Mouse (Mus musculus): ENCODE data around the gene Tomm40. TPM values are rescaled to one million over a fixed set of nuclear protein-coding genes. Genes with fewer than 3 reads are reported as not detected.
"Not testable (repeated sequence)": the region's sequence is repeated elsewhere in the genome, so short reads cannot be mapped to it uniquely, and the experiment has no call there.

Gene Tomm40
- polyA plus RNA-seq, 1 experiment from 2014 or later: 174 TPM

GRCm38 (mm10) chr7:19688101-19688500 is 27.1 kb downstream of the Tomm40 start:
- Histone ChIP-seq H3K4me3 (ENCODE audit: low read depth, low read length) (no peak overlapping the region), H3K4me1 (replicated peaks; ENCODE audit: control insufficient read depth, insufficient read depth, low read length) (no peaks in the 10 kb centered on the region; the same call in 1 of the 2 replicates), H3K9ac (ENCODE audit: low read length) (no peak overlapping the region), H3K36me3 (ENCODE audit: control insufficient read depth, insufficient read depth, low read length) (no peaks in the 10 kb centered on the region), H3K27me3 (replicated peaks; ENCODE audit: control insufficient read depth, insufficient read depth, low read length) (no peaks in the 10 kb centered on the region), H3K27ac (ENCODE audit: low read depth) (no peak overlapping the region), H3K4me2 (ENCODE audit: low read length) (no peak overlapping the region), H3K9me3 (ENCODE audit: control insufficient read depth, low read length) (no peaks in the 10 kb centered on the region)
- WGBS: 91% methylated on average over 10 of the region's 10 CpGs
- ATAC-seq (replicated peaks; ENCODE audit: low FRiP score, low TSS enrichment, low read depth) (no peak), DNase-seq (ENCODE audit: low spot score) (no peak)

GRCm38 (mm10) chr7:19686927-19687583 is 28.2 kb downstream of the Tomm40 start:
- not testable (repeated sequence) for ATAC-seq (replicated peaks; ENCODE audit: low FRiP score, low TSS enrichment, low read depth); H3K4me3 ChIP-seq (ENCODE audit: low read depth, low read length)

GRCm38 (mm10) chr7:19686521-19686920 is 28.7 kb downstream of the Tomm40 start:
- no peak overlapping the region for H3K4me2 ChIP-seq (ENCODE audit: low read length)
- no peak overlapping the region for H3K4me3 ChIP-seq (ENCODE audit: low read depth, low read length)
- H3K27ac ChIP-seq (ENCODE audit: low read depth): no peak overlapping the region
- H3K9me3 ChIP-seq (ENCODE audit: control insufficient read depth, low read length): no peaks in the 10 kb centered on the region
- no peaks in the 10 kb centered on the region for H3K4me1 ChIP-seq (replicated peaks; ENCODE audit: control insufficient read depth, insufficient read depth, low read length)
- H3K36me3 ChIP-seq (ENCODE audit: control insufficient read depth, insufficient read depth, low read length): no peaks in the 10 kb centered on the region
- H3K9ac ChIP-seq (ENCODE audit: low read length): no peak overlapping the region
- 79% methylated on average over 6 of the region's 6 CpGs for WGBS
- no peak for DNase-seq (ENCODE audit: low spot score)
- ATAC-seq (replicated peaks; ENCODE audit: low FRiP score, low TSS enrichment, low read depth): no peak
- H3K27me3 ChIP-seq (replicated peaks; ENCODE audit: control insufficient read depth, insufficient read depth, low read length): no peaks in the 10 kb centered on the region

More at GRCm38 (mm10) chr7:19686927-19687583, 28.2 kb downstream of the Tomm40 start:
- not testable (repeated sequence) for H3K36me3 ChIP-seq (ENCODE audit: control insufficient read depth, insufficient read depth, low read length); H3K4me2 ChIP-seq (ENCODE audit: low read length); H3K4me1 ChIP-seq (replicated peaks; ENCODE audit: control insufficient read depth, insufficient read depth, low read length); H3K9ac ChIP-seq (ENCODE audit: low read length); H3K9me3 ChIP-seq (ENCODE audit: control insufficient read depth, low read length); H3K27me3 ChIP-seq (replicated peaks; ENCODE audit: control insufficient read depth, insufficient read depth, low read length); H3K27ac ChIP-seq (ENCODE audit: low read depth); DNase-seq (ENCODE audit: low spot score)
- WGBS: 74% methylated on average over 8 of the region's 8 CpGs

GRCm38 (mm10) chr7:19685374-19685773 is 29.9 kb downstream of the Tomm40 start:
- no peak overlapping the region for H3K9ac ChIP-seq (ENCODE audit: low read length)
- WGBS: 50% methylated on average over 4 of the region's 4 CpGs

GRCm38 (mm10) chr7:19683771-19684201 is 31.5 kb downstream of the Tomm40 start:
- ATAC-seq (replicated peaks; ENCODE audit: low FRiP score, low TSS enrichment, low read depth) (no peak), DNase-seq (ENCODE audit: low spot score) (no peak)
- H3K36me3 ChIP-seq (ENCODE audit: control insufficient read depth, insufficient read depth, low read length): no peaks in the 10 kb centered on the region
- H3K9ac ChIP-seq (ENCODE audit: low read length): no peak overlapping the region
- H3K4me2 ChIP-seq (ENCODE audit: low read length): no peak overlapping the region
- H3K9me3 ChIP-seq (ENCODE audit: control insufficient read depth, low read length): no peaks in the 10 kb centered on the region
- no peaks in the 10 kb centered on the region for H3K4me1 ChIP-seq (replicated peaks; ENCODE audit: control insufficient read depth, insufficient read depth, low read length)
- no peaks in the 10 kb centered on the region for H3K27me3 ChIP-seq (replicated peaks; ENCODE audit: control insufficient read depth, insufficient read depth, low read length)
- 89% methylated on average over 6 of the region's 6 CpGs for WGBS
- H3K4me3 ChIP-seq (ENCODE audit: low read depth, low read length): no peak overlapping the region
- no peak overlapping the region for H3K27ac ChIP-seq (ENCODE audit: low read depth)

More at GRCm38 (mm10) chr7:19685374-19685773, 29.9 kb downstream of the Tomm40 start:
- Histone ChIP-seq H3K27me3 (replicated peaks; ENCODE audit: control insufficient read depth, insufficient read depth, low read length) (no peaks in the 10 kb centered on the region), H3K27ac (ENCODE audit: low read depth) (no peak overlapping the region), H3K4me3 (ENCODE audit: low read depth, low read length) (no peak overlapping the region), H3K36me3 (ENCODE audit: control insufficient read depth, insufficient read depth, low read length) (no peaks in the 10 kb centered on the region), H3K9me3 (ENCODE audit: control insufficient read depth, low read length) (no peaks in the 10 kb centered on the region), H3K4me1 (replicated peaks; ENCODE audit: control insufficient read depth, insufficient read depth, low read length) (no peaks in the 10 kb centered on the region), H3K4me2 (ENCODE audit: low read length) (no peak overlapping the region)
- ATAC-seq (replicated peaks; ENCODE audit: low FRiP score, low TSS enrichment, low read depth) (no peak), DNase-seq (ENCODE audit: low spot score) (no peak)

- no peak for ATAC-seq (replicated peaks; ENCODE audit: low FRiP score, low TSS enrichment, low read depth)
- Histone ChIP-seq H3K27me3 (replicated peaks; ENCODE audit: control insufficient read depth, insufficient read depth, low read length) (no peaks in the 10 kb centered on the region), H3K4me1 (replicated peaks; ENCODE audit: control insufficient read depth, insufficient read depth, low read length) (no peaks in the 10 kb centered on the region), H3K4me2 (ENCODE audit: low read length) (no peak overlapping the region), H3K36me3 (ENCODE audit: control insufficient read depth, insufficient read depth, low read length) (no peaks in the 10 kb centered on the region), H3K4me3 (ENCODE audit: low read depth, low read length) (no peak overlapping the region), H3K27ac (ENCODE audit: low read depth) (no peak overlapping the region), H3K9me3 (ENCODE audit: control insufficient read depth, low read length) (no peaks in the 10 kb centered on the region), H3K9ac (ENCODE audit: low read length) (no peak overlapping the region)
- 66% methylated on average over 3 of the region's 3 CpGs for WGBS
- DNase-seq (ENCODE audit: low spot score): no peak
Measured at GRCm38 (mm10) chr7:19682979-19683378, 32.3 kb downstream of the Tomm40 start.

GRCm38 (mm10) chr7:19681202-19681694 is 34.0 kb downstream of the Tomm40 start, which contains the start of the genes Gm44805 and Apoc4:
TSS of gene Gm44805 (minus strand) at chr7:19681423.
TSS of gene Apoc4 (minus strand) at chr7:19681479.
- H3K4me3 ChIP-seq (ENCODE audit: low read depth, low read length): no peak within 1 kb of the TSS
- DNase-seq (ENCODE audit: low spot score) (no peak), ATAC-seq (replicated peaks; ENCODE audit: low FRiP score, low TSS enrichment, low read depth) (no peak)
- no peaks in the 10 kb centered on the region for H3K27me3 ChIP-seq (replicated peaks; ENCODE audit: control insufficient read depth, insufficient read depth, low read length)
- 63% methylated on average over 8 of the region's 8 CpGs for WGBS
- H3K27ac ChIP-seq (ENCODE audit: low read depth): no peak within 1 kb of the TSS
- no peaks in the 10 kb centered on the region for H3K36me3 ChIP-seq (ENCODE audit: control insufficient read depth, insufficient read depth, low read length)
- H3K9ac ChIP-seq (ENCODE audit: low read length): no peak within 1 kb of the TSS
- H3K4me1 ChIP-seq (replicated peaks; ENCODE audit: control insufficient read depth, insufficient read depth, low read length): no peaks in the 10 kb centered on the region
- H3K4me2 ChIP-seq (ENCODE audit: low read length): no peak within 1 kb of the TSS
- no peaks in the 10 kb centered on the region for H3K9me3 ChIP-seq (ENCODE audit: control insufficient read depth, low read length)

GRCm38 (mm10) chr7:19680702-19681101 is 34.5 kb downstream of the Tomm40 start:
- no peak for ATAC-seq (replicated peaks; ENCODE audit: low FRiP score, low TSS enrichment, low read depth)
- H3K27ac ChIP-seq (ENCODE audit: low read depth): no peak overlapping the region

GRCm38 (mm10) chr7:19678901-19679300 is 36.3 kb downstream of the Tomm40 start:
- Histone ChIP-seq H3K27me3 (replicated peaks; ENCODE audit: control insufficient read depth, insufficient read depth, low read length) (no peaks in the 10 kb centered on the region), H3K4me3 (ENCODE audit: low read depth, low read length) (no peak overlapping the region), H3K4me1 (replicated peaks; ENCODE audit: control insufficient read depth, insufficient read depth, low read length) (no peaks in the 10 kb centered on the region), H3K4me2 (ENCODE audit: low read length) (no peak overlapping the region), H3K9me3 (ENCODE audit: control insufficient read depth, low read length) (no peaks in the 10 kb centered on the region), H3K27ac (ENCODE audit: low read depth) (no peak overlapping the region), H3K36me3 (ENCODE audit: control insufficient read depth, insufficient read depth, low read length) (no peaks in the 10 kb centered on the region), H3K9ac (ENCODE audit: low read length) (no peak overlapping the region)
- DNase-seq (ENCODE audit: low spot score) (no peak), ATAC-seq (replicated peaks; ENCODE audit: low FRiP score, low TSS enrichment, low read depth) (no peak)
- WGBS: 84% methylated on average over 3 of the region's 3 CpGs

More at GRCm38 (mm10) chr7:19680702-19681101, 34.5 kb downstream of the Tomm40 start:
- Histone ChIP-seq H3K9me3 (ENCODE audit: control insufficient read depth, low read length) (no peaks in the 10 kb centered on the region), H3K4me1 (replicated peaks; ENCODE audit: control insufficient read depth, insufficient read depth, low read length) (no peaks in the 10 kb centered on the region), H3K27me3 (replicated peaks; ENCODE audit: control insufficient read depth, insufficient read depth, low read length) (no peaks in the 10 kb centered on the region), H3K36me3 (ENCODE audit: control insufficient read depth, insufficient read depth, low read length) (no peaks in the 10 kb centered on the region), H3K4me2 (ENCODE audit: low read length) (no peak overlapping the region), H3K9ac (ENCODE audit: low read length) (no peak overlapping the region), H3K4me3 (ENCODE audit: low read depth, low read length) (no peak overlapping the region)
- WGBS: 86% methylated on average over 2 of the region's 2 CpGs
- DNase-seq (ENCODE audit: low spot score): no peak
